ENCODE assay signal across 20 mouse cellular contexts in genomic region chr2:159866391-159866790, GRCm38 (mm10).
DNase-seq lines count a peak whose midpoint lies in the region; ATAC-seq lines count a peak whose summit lies in the region.
"Had no signal": no experiment of that assay in that cellular context is flagged by ENCODE, and none has a peak within 500 bp of the region (broad histone marks: within the 10 kb centered on the region; RNA-seq: fewer than 3 reads in every experiment).

No protein-coding gene starts in this region.

- H3K9ac ChIP-seq in forebrain, embryonic 13.5 days: no peak overlapping the region
- H3K9ac ChIP-seq: embryonic facial prominence, embryonic 15.5 days; limb, embryonic 12.5 days; liver, embryonic 12.5 days; midbrain, embryonic 15.5 days had no signal

- H3K9me3 ChIP-seq in forebrain, embryonic 13.5 days (replicated peaks): no peaks in the 10 kb centered on the region
- H3K9me3 ChIP-seq: embryonic facial prominence, embryonic 15.5 days; forebrain, embryonic 10.5 days; limb, embryonic 12.5 days; liver, embryonic 12.5 days; midbrain, embryonic 15.5 days had no signal

- 70% methylated on average over 1 of the region's 1 CpGs for WGBS in forebrain, embryonic 13.5 days

- H3K4me1 ChIP-seq in forebrain, embryonic 13.5 days: no peaks in the 10 kb centered on the region
- H3K4me1 ChIP-seq: embryonic facial prominence, embryonic 15.5 days; forebrain, embryonic 10.5 days; limb, embryonic 12.5 days; liver, embryonic 12.5 days; midbrain, embryonic 15.5 days had no signal

- no peak overlapping the region for H3K4me2 ChIP-seq in forebrain, embryonic 13.5 days
- H3K4me2 ChIP-seq: embryonic facial prominence, embryonic 15.5 days; limb, embryonic 12.5 days; liver, embryonic 12.5 days; midbrain, embryonic 15.5 days had no signal

- ATAC-seq in forebrain, embryonic 13.5 days: no peak
- ATAC-seq: hindbrain, embryonic 16.5 days; intestine, postnatal 0 days; liver, embryonic 12.5 days; midbrain, embryonic 15.5 days had no signal

- H3K36me3 ChIP-seq in forebrain, embryonic 13.5 days (ENCODE audit: poor library complexity, severe bottlenecking): no peaks in the 10 kb centered on the region
- H3K36me3 ChIP-seq: embryonic facial prominence, embryonic 15.5 days; forebrain, embryonic 10.5 days; limb, embryonic 12.5 days; liver, embryonic 12.5 days; midbrain, embryonic 15.5 days had no signal

- no peak overlapping the region for H3K27ac ChIP-seq in forebrain, embryonic 13.5 days
- H3K27ac ChIP-seq: embryonic facial prominence, embryonic 15.5 days; forebrain, embryonic 10.5 days; limb, embryonic 12.5 days; liver, embryonic 12.5 days; midbrain, embryonic 15.5 days had no signal

- DNase-seq in frontal cortex, postnatal 36 days (ENCODE audit: low spot score in 2 of 2): peak; percentile 17 to 28
- DNase-seq in frontal cortex, postnatal 14 days (ENCODE audit: low spot score in 2 of 2): no peak
- DNase-seq in right cerebral cortex, adult 18-20 months: peak; percentile 12
- DNase-seq in right cerebral cortex, postnatal 14 days: no peak
- DNase-seq in layer of hippocampus, adult 9-10 months (ENCODE audit: low spot score): peak; percentile 3
- DNase-seq in lung, postnatal 10 days: no peak
- DNase-seq: adrenal gland, adult 2 months; embryo, embryonic 11 days; heart, postnatal 4 days; kidney, postnatal 10 days; lung, adult 2 months; lung, postnatal 36 days had no signal

- no peak overlapping the region for H3K4me3 ChIP-seq in forebrain, embryonic 13.5 days
- H3K4me3 ChIP-seq: embryonic facial prominence, embryonic 15.5 days; forebrain, embryonic 10.5 days; limb, embryonic 12.5 days; liver, embryonic 12.5 days; midbrain, embryonic 15.5 days had no signal

- H3K27me3 ChIP-seq in forebrain, embryonic 13.5 days: no peaks in the 10 kb centered on the region
- H3K27me3 ChIP-seq: embryonic facial prominence, embryonic 15.5 days; limb, embryonic 12.5 days; liver, embryonic 12.5 days; midbrain, embryonic 15.5 days had no signal

Comparison
In these comparisons a context has a peak if more than half of its experiments do, and no peak if none do; other contexts are left out.
1. DNase-seq: peak in frontal cortex, postnatal 36 days (2 of 2), right cerebral cortex, adult 18-20 months (single experiment) and layer of hippocampus, adult 9-10 months (single experiment); none in frontal cortex, postnatal 14 days (0 of 2), right cerebral cortex, postnatal 14 days (single experiment) and lung, postnatal 10 days (single experiment).